Mouse (Mus musculus): ENCODE results near the gene Clca4a. TPM values are rescaled to one million over a fixed set of nuclear protein-coding genes. Genes with fewer than 3 reads are reported as not detected.
"Not testable (repeated sequence)": the region's sequence is repeated elsewhere in the genome, so short reads cannot be mapped to it uniquely, and the experiment has no call there.

The Clca4a gene
- polyA plus RNA-seq, 1 experiment from 2014 or later, result not detected

- Histone ChIP-seq H3K36me3 (ENCODE audit: control insufficient read depth, insufficient read depth, low read length) (no peaks in the 10 kb centered on the region), H3K27me3 (ENCODE audit: control insufficient read depth, insufficient read depth, low read length) (no peaks in the 10 kb centered on the region), H3K9me3 (replicated peaks; ENCODE audit: control insufficient read depth, low read length) (no peaks in the 10 kb centered on the region), H3K4me3 (replicated peaks; ENCODE audit: low read length) (no peak overlapping the region), H3K4me2 (ENCODE audit: low read depth, low read length) (no peak overlapping the region), H3K27ac (ENCODE audit: low read length) (no peak overlapping the region), H3K4me1 (ENCODE audit: control insufficient read depth, insufficient read depth, low read length) (no peaks in the 10 kb centered on the region), H3K9ac (ENCODE audit: low read length) (no peak overlapping the region)
- 74% methylated on average over 9 of the region's 9 CpGs for WGBS
- peak; percentile 71 for ATAC-seq (ENCODE audit: insufficient read depth, low FRiP score)
Measured at GRCm38 (mm10) chr3:144971553-144972270, 3.1 kb downstream of the Clca4a start.

GRCm38 (mm10) chr3:144969755-144970154 lies 5.1 kb downstream of the Clca4a start:
- WGBS, result 74% methylated on average over 1 of the region's 1 CpGs
- Histone ChIP-seq H3K4me2 (ENCODE audit: low read depth, low read length) (no peak overlapping the region), H3K4me1 (ENCODE audit: control insufficient read depth, insufficient read depth, low read length) (no peaks in the 10 kb centered on the region), H3K4me3 (replicated peaks; ENCODE audit: low read length) (no peak overlapping the region), H3K9me3 (replicated peaks; ENCODE audit: control insufficient read depth, low read length) (no peaks in the 10 kb centered on the region), H3K27me3 (ENCODE audit: control insufficient read depth, insufficient read depth, low read length) (no peaks in the 10 kb centered on the region), H3K27ac (ENCODE audit: low read length) (no peak overlapping the region), H3K36me3 (ENCODE audit: control insufficient read depth, insufficient read depth, low read length) (no peaks in the 10 kb centered on the region), H3K9ac (ENCODE audit: low read length) (no peak overlapping the region)
- ATAC-seq (ENCODE audit: insufficient read depth, low FRiP score), result no peak

GRCm38 (mm10) chr3:144966074-144966473 lies 8.8 kb downstream of the Clca4a start:
- H3K27me3 ChIP-seq (ENCODE audit: control insufficient read depth, insufficient read depth, low read length), result no peaks in the 10 kb centered on the region
- H3K9ac ChIP-seq (ENCODE audit: low read length), result no peak overlapping the region
- ATAC-seq (ENCODE audit: insufficient read depth, low FRiP score), result no peak
- H3K4me3 ChIP-seq (replicated peaks; ENCODE audit: low read length), result no peak overlapping the region
- H3K36me3 ChIP-seq (ENCODE audit: control insufficient read depth, insufficient read depth, low read length), result no peaks in the 10 kb centered on the region
- no peak overlapping the region for H3K4me2 ChIP-seq (ENCODE audit: low read depth, low read length)
- 48% methylated on average over 4 of the region's 4 CpGs for WGBS
- no peak overlapping the region for H3K27ac ChIP-seq (ENCODE audit: low read length)
- no peaks in the 10 kb centered on the region for H3K9me3 ChIP-seq (replicated peaks; ENCODE audit: control insufficient read depth, low read length)
- no peaks in the 10 kb centered on the region for H3K4me1 ChIP-seq (ENCODE audit: control insufficient read depth, insufficient read depth, low read length)

- H3K9ac ChIP-seq (ENCODE audit: low read length), result no peak overlapping the region
- no peak overlapping the region for H3K4me2 ChIP-seq (ENCODE audit: low read depth, low read length)
- WGBS, result 55% methylated on average over 4 of the region's 4 CpGs
- no peaks in the 10 kb centered on the region for H3K4me1 ChIP-seq (ENCODE audit: control insufficient read depth, insufficient read depth, low read length)
- no peak for ATAC-seq (ENCODE audit: insufficient read depth, low FRiP score)
- H3K36me3 ChIP-seq (ENCODE audit: control insufficient read depth, insufficient read depth, low read length), result no peaks in the 10 kb centered on the region
- H3K9me3 ChIP-seq (replicated peaks; ENCODE audit: control insufficient read depth, low read length), result no peaks in the 10 kb centered on the region
- no peak overlapping the region for H3K27ac ChIP-seq (ENCODE audit: low read length)
- no peaks in the 10 kb centered on the region for H3K27me3 ChIP-seq (ENCODE audit: control insufficient read depth, insufficient read depth, low read length)
- no peak overlapping the region for H3K4me3 ChIP-seq (replicated peaks; ENCODE audit: low read length)
Measured at GRCm38 (mm10) chr3:144950829-144951228, 24.0 kb downstream of the Clca4a start.

GRCm38 (mm10) chr3:144947376-144947775 lies 27.5 kb downstream of the Clca4a start:
- not testable (repeated sequence) for H3K27me3 ChIP-seq (ENCODE audit: control insufficient read depth, insufficient read depth, low read length); H3K36me3 ChIP-seq (ENCODE audit: control insufficient read depth, insufficient read depth, low read length); H3K4me3 ChIP-seq (replicated peaks; ENCODE audit: low read length); H3K27ac ChIP-seq (ENCODE audit: low read length); ATAC-seq (ENCODE audit: insufficient read depth, low FRiP score); H3K9ac ChIP-seq (ENCODE audit: low read length); H3K4me1 ChIP-seq (ENCODE audit: control insufficient read depth, insufficient read depth, low read length); H3K4me2 ChIP-seq (ENCODE audit: low read depth, low read length); H3K9me3 ChIP-seq (replicated peaks; ENCODE audit: control insufficient read depth, low read length)
- WGBS, result 39% methylated on average over 5 of the region's 5 CpGs

- not testable (repeated sequence) for H3K36me3 ChIP-seq (ENCODE audit: control insufficient read depth, insufficient read depth, low read length); H3K27me3 ChIP-seq (ENCODE audit: control insufficient read depth, insufficient read depth, low read length); ATAC-seq (ENCODE audit: insufficient read depth, low FRiP score); H3K27ac ChIP-seq (ENCODE audit: low read length); H3K9ac ChIP-seq (ENCODE audit: low read length); H3K4me1 ChIP-seq (ENCODE audit: control insufficient read depth, insufficient read depth, low read length); H3K9me3 ChIP-seq (replicated peaks; ENCODE audit: control insufficient read depth, low read length); H3K4me3 ChIP-seq (replicated peaks; ENCODE audit: low read length); H3K4me2 ChIP-seq (ENCODE audit: low read depth, low read length)
Measured at GRCm38 (mm10) chr3:144933625-144934024, 41.2 kb downstream of the Clca4a start.

GRCm38 (mm10) chr3:144933011-144933491 lies 41.8 kb downstream of the Clca4a start:
- H3K4me2 ChIP-seq (ENCODE audit: low read depth, low read length), result no peak overlapping the region
- ATAC-seq (ENCODE audit: insufficient read depth, low FRiP score), result no peak
- no peak overlapping the region for H3K4me3 ChIP-seq (replicated peaks; ENCODE audit: low read length)
- no peaks in the 10 kb centered on the region for H3K27me3 ChIP-seq (ENCODE audit: control insufficient read depth, insufficient read depth, low read length)
- H3K4me1 ChIP-seq (ENCODE audit: control insufficient read depth, insufficient read depth, low read length), result no peaks in the 10 kb centered on the region
- no peak overlapping the region for H3K27ac ChIP-seq (ENCODE audit: low read length)
- 96% methylated on average over 1 of the region's 1 CpGs for WGBS
- H3K9ac ChIP-seq (ENCODE audit: low read length), result no peak overlapping the region
- no peaks in the 10 kb centered on the region for H3K9me3 ChIP-seq (replicated peaks; ENCODE audit: control insufficient read depth, low read length)
- H3K36me3 ChIP-seq (ENCODE audit: control insufficient read depth, insufficient read depth, low read length), result no peaks in the 10 kb centered on the region

GRCm38 (mm10) chr3:144932335-144932734 lies 42.5 kb downstream of the Clca4a start, which contains the start of gene Clca4b:
TSS of gene Clca4b (minus strand) at chr3:144932529.
- Histone ChIP-seq H3K9me3 (replicated peaks; ENCODE audit: control insufficient read depth, low read length) (no peaks in the 10 kb centered on the region), H3K9ac (ENCODE audit: low read length) (no peak within 1 kb of the TSS), H3K4me2 (ENCODE audit: low read depth, low read length) (no peak within 1 kb of the TSS), H3K36me3 (ENCODE audit: control insufficient read depth, insufficient read depth, low read length) (no peaks in the 10 kb centered on the region), H3K4me1 (ENCODE audit: control insufficient read depth, insufficient read depth, low read length) (no peaks in the 10 kb centered on the region), H3K4me3 (replicated peaks; ENCODE audit: low read length) (no peak within 1 kb of the TSS), H3K27me3 (ENCODE audit: control insufficient read depth, insufficient read depth, low read length) (no peaks in the 10 kb centered on the region), H3K27ac (ENCODE audit: low read length) (no peak within 1 kb of the TSS)
- no peak for ATAC-seq (ENCODE audit: insufficient read depth, low FRiP score)

GRCm38 (mm10) chr3:144914014-144914413 lies 60.8 kb downstream of the Clca4a start:
- no peak overlapping the region for H3K27ac ChIP-seq (ENCODE audit: low read length)
- H3K27me3 ChIP-seq (ENCODE audit: control insufficient read depth, insufficient read depth, low read length), result no peaks in the 10 kb centered on the region
- 84% methylated on average over 2 of the region's 2 CpGs for WGBS
- no peaks in the 10 kb centered on the region for H3K36me3 ChIP-seq (ENCODE audit: control insufficient read depth, insufficient read depth, low read length)
- ATAC-seq (ENCODE audit: insufficient read depth, low FRiP score), result no peak
- H3K4me1 ChIP-seq (ENCODE audit: control insufficient read depth, insufficient read depth, low read length), result no peaks in the 10 kb centered on the region
- no peak overlapping the region for H3K9ac ChIP-seq (ENCODE audit: low read length)
- H3K4me2 ChIP-seq (ENCODE audit: low read depth, low read length), result no peak overlapping the region
- H3K9me3 ChIP-seq (replicated peaks; ENCODE audit: control insufficient read depth, low read length), result no peaks in the 10 kb centered on the region
- H3K4me3 ChIP-seq (replicated peaks; ENCODE audit: low read length), result no peak overlapping the region
